Mouse (Mus musculus) intestine, embryonic 16.5 days (tissue): ENCODE measurements at regions not wholly inside any gene's neighbourhood (a gene's known extent, or its start where the extent isn't known, plus 50 kb on each side); places are given as distances from the start of the nearest gene placed in this dataset.

Experiments used
- ATAC-seq: fragments of 200-750 bp; cut with Nextera tagmentation; 2 replicates; pipeline ENCODE4 v1.8.0; 2017; ENCODE audit warnings: moderate TSS enrichment, moderate library complexity
- H3K27ac ChIP-seq: fragments of 300-500 bp; sonication (generic); 2 replicates; pipeline ENCODE4 v1.5.1; 2014; ENCODE audit warnings: mild to moderate bottlenecking, low read length
- H3K27me3 ChIP-seq: fragments of 300-500 bp; sonication (generic); replicated peaks from 2 replicates; pipeline ENCODE4 v1.6.1; 2014; ENCODE audit warnings: low read length, control low read depth, mixed read lengths; ENCODE audit not compliant: control insufficient read depth, insufficient read depth
- H3K36me3 ChIP-seq: fragments of 300-500 bp; sonication (generic); 2 replicates; pipeline ENCODE4 v1.6.1; 2014; ENCODE audit warnings: low read length, control low read depth; ENCODE audit not compliant: control insufficient read depth, insufficient read depth
- H3K4me1 ChIP-seq: fragments of 300-500 bp; sonication (generic); 2 replicates; pipeline ENCODE4 v1.6.1; 2014; ENCODE audit warnings: low read length, control low read depth, mixed read lengths; ENCODE audit not compliant: control insufficient read depth, insufficient read depth
- H3K4me2 ChIP-seq: fragments of 300-500 bp; sonication (generic); 2 replicates; pipeline ENCODE4 v1.6.1; 2014; ENCODE audit warnings: low read depth, low read length, control low read depth
- H3K4me3 ChIP-seq: fragments of 300-500 bp; sonication (generic); 2 replicates; pipeline ENCODE4 v1.5.1; 2014; ENCODE audit warnings: mild to moderate bottlenecking, low read length
- H3K9ac ChIP-seq: fragments of 300-500 bp; sonication (generic); 2 replicates; pipeline ENCODE4 v1.6.1; 2014; ENCODE audit warnings: low read depth, low read length
- H3K9me3 ChIP-seq: fragments of 300-500 bp; sonication (generic); 2 replicates; pipeline ENCODE4 v1.6.1; 2016; ENCODE audit warnings: low read length, control low read depth; ENCODE audit not compliant: control insufficient read depth
- WGBS: fragments of 180-500 bp; shearing (Covaris S2); extraction: QIAGEN DNeasy Blood & Tissue Kit; methylation state at CpG from one replicate; pipeline ENCODE4 v1.1.7; 2014; 5-methylcytosine and 5-hydroxymethylcytosine counted together

GRCm38 (mm10) chr16:88412287-88412686 is 94.5 kb downstream of the Cldn17 start:
- Histone ChIP-seq H3K27me3 (no peaks in the 10 kb centered on the region), H3K4me2 (no peak overlapping the region), H3K9me3 (no peaks in the 10 kb centered on the region), H3K36me3 (no peaks in the 10 kb centered on the region), H3K4me1 (no peaks in the 10 kb centered on the region), H3K27ac (no peak overlapping the region), H3K4me3 (no peak overlapping the region), H3K9ac (no peak overlapping the region)
- peak; percentile 98 for ATAC-seq
- 63% methylated on average over 1 of the region's 1 CpGs for WGBS

- no peak overlapping the region for H3K4me3 ChIP-seq
- no peak overlapping the region for H3K27ac ChIP-seq
- no peak for ATAC-seq
- H3K9me3 ChIP-seq, result no peaks in the 10 kb centered on the region
- H3K36me3 ChIP-seq, result no peaks in the 10 kb centered on the region
- no peak overlapping the region for H3K4me2 ChIP-seq
- no peak overlapping the region for H3K9ac ChIP-seq
- H3K4me1 ChIP-seq, result no peaks in the 10 kb centered on the region
- H3K27me3 ChIP-seq, result no peaks in the 10 kb centered on the region
Observed at GRCm38 (mm10) chr16:88408144-88408543, 98.6 kb downstream of the Cldn17 start.

GRCm38 (mm10) chr16:88404331-88404730 is 102.4 kb downstream of the Cldn17 start:
- Histone ChIP-seq H3K4me2 (no peak overlapping the region), H3K27me3 (no peaks in the 10 kb centered on the region), H3K36me3 (no peaks in the 10 kb centered on the region), H3K9me3 (no peaks in the 10 kb centered on the region), H3K4me1 (no peaks in the 10 kb centered on the region), H3K4me3 (no peak overlapping the region), H3K9ac (no peak overlapping the region), H3K27ac (no peak overlapping the region)
- no peak for ATAC-seq
- 74% methylated on average over 4 of the region's 4 CpGs for WGBS

GRCm38 (mm10) chr16:88399881-88400280 is 106.9 kb downstream of the Cldn17 start:
- no peak overlapping the region for H3K4me3 ChIP-seq
- WGBS, result 52% methylated on average over 3 of the region's 3 CpGs
- no peaks in the 10 kb centered on the region for H3K4me1 ChIP-seq
- H3K36me3 ChIP-seq, result no peaks in the 10 kb centered on the region
- no peak for ATAC-seq
- H3K27me3 ChIP-seq, result no peaks in the 10 kb centered on the region
- no peak overlapping the region for H3K27ac ChIP-seq
- H3K9ac ChIP-seq, result no peak overlapping the region
- no peaks in the 10 kb centered on the region for H3K9me3 ChIP-seq
- no peak overlapping the region for H3K4me2 ChIP-seq

GRCm38 (mm10) chr16:88392764-88393163 is 102.7 kb upstream of the Grik1 start:
- H3K4me1 ChIP-seq, result no peaks in the 10 kb centered on the region
- no peak overlapping the region for H3K4me2 ChIP-seq
- H3K27me3 ChIP-seq, result no peaks in the 10 kb centered on the region
- no peak overlapping the region for H3K9ac ChIP-seq
- no peak for ATAC-seq
- no peaks in the 10 kb centered on the region for H3K36me3 ChIP-seq
- H3K27ac ChIP-seq, result no peak overlapping the region
- no peak overlapping the region for H3K4me3 ChIP-seq
- WGBS, result 44% methylated on average over 1 of the region's 1 CpGs
- no peaks in the 10 kb centered on the region for H3K9me3 ChIP-seq

- H3K27me3 ChIP-seq, result no peaks in the 10 kb centered on the region
- no peaks in the 10 kb centered on the region for H3K36me3 ChIP-seq
- H3K9me3 ChIP-seq, result no peaks in the 10 kb centered on the region
- no peaks in the 10 kb centered on the region for H3K4me1 ChIP-seq
- WGBS, result 16% methylated on average over 2 of the region's 2 CpGs
- H3K4me3 ChIP-seq, result no peak overlapping the region
- H3K4me2 ChIP-seq, result no peak overlapping the region
- H3K9ac ChIP-seq, result no peak overlapping the region
- H3K27ac ChIP-seq, result no peak overlapping the region
- ATAC-seq, result no peak
Observed at GRCm38 (mm10) chr16:88381605-88382279, 91.7 kb upstream of the Grik1 start.

- Histone ChIP-seq H3K36me3 (no peaks in the 10 kb centered on the region), H3K9ac (no peak overlapping the region), H3K27ac (no peak overlapping the region), H3K4me2 (no peak overlapping the region), H3K27me3 (no peaks in the 10 kb centered on the region), H3K4me1 (no peaks in the 10 kb centered on the region), H3K4me3 (no peak overlapping the region), H3K9me3 (no peaks in the 10 kb centered on the region)
- ATAC-seq, result no peak
- 47% methylated on average over 5 of the region's 5 CpGs for WGBS
Observed at GRCm38 (mm10) chr16:88375622-88376021, 85.6 kb upstream of the Grik1 start.

- ATAC-seq, result no peak
- no peak overlapping the region for H3K4me3 ChIP-seq
- no peak overlapping the region for H3K27ac ChIP-seq
- no peak overlapping the region for H3K4me2 ChIP-seq
- H3K27me3 ChIP-seq, result no peaks in the 10 kb centered on the region
- no peaks in the 10 kb centered on the region for H3K4me1 ChIP-seq
- WGBS, result 45% methylated on average over 2 of the region's 2 CpGs
- H3K9ac ChIP-seq, result no peak overlapping the region
- no peaks in the 10 kb centered on the region for H3K36me3 ChIP-seq
- no peaks in the 10 kb centered on the region for H3K9me3 ChIP-seq
Observed at GRCm38 (mm10) chr16:88374612-88375011, 84.5 kb upstream of the Grik1 start.

- Histone ChIP-seq H3K27me3 (no peaks in the 10 kb centered on the region), H3K4me1 (no peaks in the 10 kb centered on the region)
- ATAC-seq, result peak; percentile 65
Observed at GRCm38 (mm10) chr16:88372034-88372433, 82.0 kb upstream of the Grik1 start.

GRCm38 (mm10) chr16:88368146-88368545 is 78.1 kb upstream of the Grik1 start:
- H3K27ac ChIP-seq, result no peak overlapping the region
- no peaks in the 10 kb centered on the region for H3K4me1 ChIP-seq
- WGBS, result 60% methylated on average over 6 of the region's 6 CpGs
- H3K4me3 ChIP-seq, result no peak overlapping the region
- H3K9me3 ChIP-seq, result no peaks in the 10 kb centered on the region
- H3K36me3 ChIP-seq, result no peaks in the 10 kb centered on the region
- H3K4me2 ChIP-seq, result no peak overlapping the region
- H3K9ac ChIP-seq, result no peak overlapping the region
- ATAC-seq, result no peak
- H3K27me3 ChIP-seq, result no peaks in the 10 kb centered on the region

More at GRCm38 (mm10) chr16:88372034-88372433, 82.0 kb upstream of the Grik1 start:
- Histone ChIP-seq H3K9me3 (no peaks in the 10 kb centered on the region), H3K4me2 (no peak overlapping the region), H3K36me3 (no peaks in the 10 kb centered on the region), H3K27ac (no peak overlapping the region), H3K9ac (no peak overlapping the region), H3K4me3 (no peak overlapping the region)
- WGBS, result 34% methylated on average over 7 of the region's 7 CpGs
